Mouse (Mus musculus) forebrain, embryonic 16.5 days (tissue): ENCODE data around the gene Appbp2. TPM values are rescaled to one million over a fixed set of nuclear protein-coding genes. Genes with fewer than 3 reads are reported as not detected.
A peak's percentile ranks its signal among the peaks of the same experiment; 100 is the strongest.

Experiments used
- ATAC-seq: fragments of 200-750 bp; cut with Nextera tagmentation; 2 replicates; pipeline ENCODE4 v1.8.0; 2017; ENCODE audit warnings: mild to moderate bottlenecking, moderate library complexity
- H3K27ac ChIP-seq: fragments of 300-500 bp; sonication (generic); 2 replicates; pipeline ENCODE4 v1.5.1; 2014; ENCODE audit warnings: low read length, control low read depth
- H3K27me3 ChIP-seq: fragments of 300-500 bp; sonication (generic); replicated peaks from 2 replicates; pipeline ENCODE4 v1.6.1; 2014; ENCODE audit warnings: low read length; ENCODE audit not compliant: control insufficient read depth, insufficient read depth
- H3K36me3 ChIP-seq: fragments of 300-500 bp; sonication (generic); 2 replicates; pipeline ENCODE4 v1.6.1; 2014; ENCODE audit not compliant: control insufficient read depth, insufficient read depth
- H3K4me1 ChIP-seq: fragments of 300-500 bp; sonication (generic); replicated peaks from 2 replicates; pipeline ENCODE4 v1.6.1; 2014; ENCODE audit warnings: low read length; ENCODE audit not compliant: control insufficient read depth, insufficient read depth
- H3K4me2 ChIP-seq: fragments of 300-500 bp; sonication (generic); 2 replicates; pipeline ENCODE4 v1.6.1; 2014; ENCODE audit warnings: mild to moderate bottlenecking, low read length, control low read depth
- H3K4me3 ChIP-seq: fragments of 300-500 bp; sonication (generic); replicated peaks from 2 replicates; pipeline ENCODE4 v1.5.1; 2014; ENCODE audit warnings: mild to moderate bottlenecking, low read length, control low read depth
- H3K9ac ChIP-seq: fragments of 300-500 bp; sonication (generic); replicated peaks from 2 replicates; pipeline ENCODE4 v1.6.1; 2014; ENCODE audit warnings: low read depth, low read length, control low read depth
- H3K9me3 ChIP-seq: fragments of 300-500 bp; sonication (generic); 2 replicates; pipeline ENCODE4 v1.6.1; 2016; ENCODE audit warnings: low read length; ENCODE audit not compliant: control insufficient read depth
- WGBS: fragments of 180-500 bp; shearing (Covaris S2); extraction: QIAGEN DNeasy Blood & Tissue Kit; methylation state at CpG from one replicate; pipeline ENCODE4 v1.1.7; 2014; 5-methylcytosine and 5-hydroxymethylcytosine counted together
- polyA plus RNA-seq: library from polyadenylated mRNA; unstranded; fragments of >200 nt; fragmentation: Nextera tagmentation; extraction: Ambion mirVana; gene quantifications from 2 replicates; pipeline ENCODE4 v1.2.1, GENCODE M21; 2015

The Appbp2 gene
- 49.1 and 54.2 TPM in 2 replicates for polyA plus RNA-seq

DNA sequence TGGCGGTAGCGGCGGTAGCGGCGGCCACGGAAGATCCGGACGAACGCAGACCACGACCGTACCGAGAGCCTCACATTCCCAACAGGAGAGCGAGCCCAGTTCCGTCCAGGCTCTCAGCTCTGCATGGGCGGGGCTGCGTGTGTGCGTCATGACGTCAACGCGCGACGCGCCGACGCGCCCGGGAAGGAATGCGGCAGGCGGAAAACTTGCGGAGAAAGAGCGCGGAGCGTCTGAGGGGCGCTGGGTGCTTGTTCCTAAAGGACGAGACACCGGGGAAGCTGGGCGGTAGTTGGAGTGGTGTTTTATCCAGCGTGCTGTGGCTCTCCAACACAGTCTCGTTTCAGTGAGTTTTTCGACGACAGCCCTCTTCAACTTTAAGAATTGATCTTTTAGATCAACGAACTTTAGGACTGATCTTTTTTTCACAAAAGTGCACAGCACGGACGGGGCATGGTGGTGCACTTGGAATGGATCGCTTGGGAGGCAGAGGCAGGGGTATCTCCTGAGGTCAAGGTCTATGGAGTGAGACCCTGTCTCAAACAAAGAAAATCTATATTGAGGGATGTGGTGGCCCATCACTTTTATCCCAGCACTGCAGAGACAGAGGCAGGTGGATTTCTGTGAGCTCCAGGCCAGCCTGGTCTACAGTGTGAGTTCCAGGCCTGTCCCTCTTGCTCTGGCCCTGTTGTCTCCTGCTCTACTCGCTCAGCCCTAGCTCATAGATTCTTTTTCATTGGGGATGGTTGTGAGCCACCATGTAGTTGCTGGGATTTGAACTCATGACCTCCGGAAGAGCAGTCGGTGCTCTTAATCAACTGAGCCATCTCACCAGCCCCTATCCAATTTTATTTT, at the start of gene Appbp2:
Gene Appbp2 (minus strand): TSS at position 141 of the 852 bp plus-strand sequence.
- WGBS, result 6% methylated on average over 48 of the region's 48 CpGs
- ATAC-seq, result peak; percentile 98
- Histone ChIP-seq H3K4me3 (peak within 1 kb of the TSS; percentile 75), H3K4me1 (peaks cover 11% of the 10 kb centered on the region), H3K27me3 (no peaks in the 10 kb centered on the region), H3K36me3 (no peaks in the 10 kb centered on the region), H3K9ac (peak within 1 kb of the TSS; percentile 83), H3K9me3 (no peaks in the 10 kb centered on the region), H3K4me2 (peak within 1 kb of the TSS; percentile 77), H3K27ac (peak within 1 kb of the TSS; percentile 97)

DNA sequence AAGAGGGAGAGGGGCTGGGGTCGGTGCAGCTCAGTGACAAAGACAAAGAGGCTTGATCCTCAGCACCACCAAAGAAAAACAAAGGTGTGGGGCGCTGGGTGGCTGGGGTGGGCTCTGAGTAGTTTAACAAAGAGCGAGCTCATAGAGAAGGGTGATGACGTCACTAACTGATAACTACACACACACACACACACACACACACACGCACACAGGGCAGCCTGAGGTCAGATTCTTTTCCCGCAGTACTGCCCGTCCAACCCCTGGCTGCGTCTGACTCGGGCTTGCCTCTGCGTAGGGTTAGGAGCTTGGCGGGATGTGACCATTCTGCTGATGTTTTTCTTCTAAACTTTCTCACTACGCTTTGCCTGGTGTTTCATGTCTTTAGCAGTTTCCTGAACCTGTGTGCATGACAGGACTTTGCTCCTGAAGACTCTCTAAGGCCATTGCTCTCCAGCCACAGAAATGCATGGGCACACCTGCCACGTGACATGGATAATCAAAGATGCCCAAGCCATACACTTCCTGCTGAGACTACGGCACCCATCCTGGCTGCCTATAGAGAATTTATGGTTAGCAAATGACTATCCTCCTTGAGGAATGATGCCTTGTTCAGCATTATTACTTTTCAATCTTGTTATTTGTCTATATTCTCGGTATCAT, 46.4 kb upstream of the Appbp2 start:
- 78% methylated on average over 15 of the region's 15 CpGs for WGBS
- H3K36me3 ChIP-seq, result no peaks in the 10 kb centered on the region
- H3K4me2 ChIP-seq, result no peak overlapping the region
- no peaks in the 10 kb centered on the region for H3K4me1 ChIP-seq
- H3K4me3 ChIP-seq, result no peak overlapping the region
- ATAC-seq, result no peak
- no peak overlapping the region for H3K9ac ChIP-seq
- no peak overlapping the region for H3K27ac ChIP-seq
- no peaks in the 10 kb centered on the region for H3K9me3 ChIP-seq
- no peaks in the 10 kb centered on the region for H3K27me3 ChIP-seq

DNA sequence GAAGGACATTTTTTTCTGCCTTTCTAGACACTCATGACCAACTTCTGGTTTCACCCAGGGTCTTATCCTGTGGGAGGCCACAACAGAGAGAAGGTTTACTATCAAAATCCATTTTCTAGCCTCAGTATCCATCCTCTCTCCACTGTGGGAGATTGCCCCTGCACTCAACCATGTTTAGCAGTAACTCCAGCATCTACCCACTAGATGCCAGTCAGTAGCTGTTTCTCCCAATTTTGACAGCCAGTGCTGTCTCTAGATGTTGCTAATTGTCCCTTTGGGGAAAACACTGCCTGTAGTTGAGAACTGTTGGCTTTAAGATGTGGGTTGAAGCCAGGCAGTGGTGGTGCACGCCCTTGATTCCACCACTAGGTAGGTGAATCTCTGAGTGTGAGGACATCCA, 43.2 kb upstream of the Appbp2 start:
- Histone ChIP-seq H3K36me3 (no peaks in the 10 kb centered on the region), H3K4me2 (no peak overlapping the region), H3K4me1 (no peaks in the 10 kb centered on the region), H3K27me3 (no peaks in the 10 kb centered on the region), H3K4me3 (no peak overlapping the region), H3K9ac (no peak overlapping the region), H3K9me3 (no peaks in the 10 kb centered on the region), H3K27ac (no peak overlapping the region)
- no peak for ATAC-seq
- WGBS, result 76% methylated on average over 1 of the region's 1 CpGs

DNA sequence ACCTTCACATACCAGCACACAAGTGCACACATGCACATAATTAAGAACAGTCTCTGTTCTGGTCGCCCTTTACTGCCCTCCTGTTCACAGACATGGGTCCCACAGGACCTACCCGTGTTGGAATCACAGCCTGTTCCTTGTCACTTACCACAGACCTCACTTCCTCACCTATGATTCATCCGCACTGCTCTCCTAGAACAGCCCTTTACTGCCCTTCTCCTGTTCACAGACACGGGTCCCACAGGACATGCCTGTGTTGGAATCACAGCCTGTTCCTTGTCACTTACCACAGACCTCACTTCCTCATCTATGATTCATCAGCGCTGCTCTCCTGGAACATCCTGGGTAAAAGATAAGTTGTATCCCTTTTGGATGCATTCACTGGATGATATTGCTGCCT, 42.7 kb upstream of the Appbp2 start:
- Histone ChIP-seq H3K27ac (no peak overlapping the region), H3K4me2 (no peak overlapping the region), H3K27me3 (no peaks in the 10 kb centered on the region), H3K9me3 (no peaks in the 10 kb centered on the region), H3K9ac (no peak overlapping the region), H3K4me1 (no peaks in the 10 kb centered on the region), H3K36me3 (no peaks in the 10 kb centered on the region), H3K4me3 (no peak overlapping the region)
- 83% methylated on average over 5 of the region's 5 CpGs for WGBS
- ATAC-seq, result no peak

GRCm38 (mm10) chr11:85275151-85275550, 40.2 kb upstream of the Appbp2 start:
- Histone ChIP-seq H3K9me3 (no peaks in the 10 kb centered on the region), H3K4me2 (no peak overlapping the region), H3K4me1 (no peaks in the 10 kb centered on the region), H3K9ac (no peak overlapping the region), H3K27me3 (no peaks in the 10 kb centered on the region), H3K27ac (no peak overlapping the region), H3K4me3 (no peak overlapping the region), H3K36me3 (no peaks in the 10 kb centered on the region)
- WGBS, result 81% methylated on average over 5 of the region's 5 CpGs
- no peak for ATAC-seq

- H3K4me1 ChIP-seq, result no peaks in the 10 kb centered on the region
- ATAC-seq, result no peak
- H3K27ac ChIP-seq, result no peak overlapping the region
- no peak overlapping the region for H3K9ac ChIP-seq
- H3K4me2 ChIP-seq, result no peak overlapping the region
- H3K4me3 ChIP-seq, result no peak overlapping the region
- no peaks in the 10 kb centered on the region for H3K9me3 ChIP-seq
- no peaks in the 10 kb centered on the region for H3K27me3 ChIP-seq
- no peaks in the 10 kb centered on the region for H3K36me3 ChIP-seq
- 71% methylated on average over 6 of the region's 6 CpGs for WGBS
Observed at GRCm38 (mm10) chr11:85273299-85273698, 38.4 kb upstream of the Appbp2 start.

DNA sequence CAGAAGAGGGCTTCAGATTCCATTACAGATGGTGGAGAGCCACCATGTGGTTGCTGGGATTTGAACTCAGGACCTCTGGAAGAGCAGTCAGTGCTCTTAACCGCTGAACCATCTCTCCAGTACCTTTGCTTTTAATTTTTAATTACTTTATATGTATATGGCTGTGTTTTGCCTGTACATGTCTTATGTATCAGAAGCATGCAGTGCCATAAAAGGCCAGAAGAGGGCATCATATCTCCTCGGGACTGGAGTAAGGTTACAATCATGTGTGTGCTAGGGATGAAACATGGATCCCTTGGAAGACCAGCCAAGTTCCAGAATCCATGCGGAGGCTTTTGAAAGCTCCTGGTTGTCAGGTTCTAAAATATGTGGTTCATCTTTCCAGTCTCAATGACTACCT, 35.7 kb upstream of the Appbp2 start:
- H3K4me1 ChIP-seq, result no peaks in the 10 kb centered on the region
- 55% methylated on average over 3 of the region's 3 CpGs for WGBS

GRCm38 (mm10) chr11:85267393-85267792, 32.5 kb upstream of the Appbp2 start:
- no peak overlapping the region for H3K27ac ChIP-seq
- no peaks in the 10 kb centered on the region for H3K9me3 ChIP-seq
- H3K4me2 ChIP-seq, result no peak overlapping the region
- ATAC-seq, result no peak
- no peaks in the 10 kb centered on the region for H3K4me1 ChIP-seq
- WGBS, result 53% methylated on average over 1 of the region's 1 CpGs
- H3K27me3 ChIP-seq, result no peaks in the 10 kb centered on the region
- no peaks in the 10 kb centered on the region for H3K36me3 ChIP-seq
- no peak overlapping the region for H3K4me3 ChIP-seq
- H3K9ac ChIP-seq, result no peak overlapping the region

More for the DNA sequence above, 35.7 kb upstream of the Appbp2 start:
- no peak overlapping the region for H3K4me2 ChIP-seq
- no peak overlapping the region for H3K4me3 ChIP-seq
- no peak overlapping the region for H3K27ac ChIP-seq
- no peaks in the 10 kb centered on the region for H3K36me3 ChIP-seq
- no peak for ATAC-seq
- no peaks in the 10 kb centered on the region for H3K9me3 ChIP-seq
- no peaks in the 10 kb centered on the region for H3K27me3 ChIP-seq
- no peak overlapping the region for H3K9ac ChIP-seq

DNA sequence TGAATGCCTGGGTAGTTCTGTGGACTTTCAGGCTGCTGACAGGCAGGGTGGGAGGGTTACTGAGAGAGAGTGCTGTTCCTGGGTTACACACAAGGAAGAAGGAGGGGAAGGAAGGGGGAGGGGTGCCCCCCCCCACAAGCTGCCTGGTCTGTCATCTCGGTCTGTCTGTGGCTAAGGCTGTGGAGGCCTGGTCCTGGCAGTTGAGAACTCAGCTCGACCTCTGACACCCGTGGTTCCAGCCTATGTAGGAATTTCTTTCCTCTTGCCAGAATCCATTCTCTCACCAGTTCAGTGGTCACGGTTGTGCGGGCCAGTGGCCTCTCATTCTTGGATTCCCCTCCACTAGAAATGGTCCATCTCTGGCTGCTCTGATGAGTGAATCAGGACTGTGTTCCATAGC, 29.7 kb upstream of the Appbp2 start:
- H3K27ac ChIP-seq, result no peak overlapping the region
- ATAC-seq, result no peak
- no peaks in the 10 kb centered on the region for H3K27me3 ChIP-seq
- H3K4me1 ChIP-seq, result no peaks in the 10 kb centered on the region
- no peak overlapping the region for H3K4me3 ChIP-seq
- H3K36me3 ChIP-seq, result no peaks in the 10 kb centered on the region
- H3K9me3 ChIP-seq, result no peaks in the 10 kb centered on the region
- H3K4me2 ChIP-seq, result no peak overlapping the region
- WGBS, result 86% methylated on average over 5 of the region's 5 CpGs
- no peak overlapping the region for H3K9ac ChIP-seq
